In genomic region chr1:38862213-38862612, GRCm38 (mm10) we compare ENCODE assay signal across 9 mouse cellular contexts. TPM values are rescaled to one million over a fixed set of nuclear protein-coding genes. Genes with fewer than 3 reads are reported as not detected.
A peak's percentile ranks its signal among the peaks of the same experiment; 100 is the strongest.
DNase-seq lines count a peak whose midpoint lies in the region; ATAC-seq and TF ChIP-seq lines count a peak whose summit lies in the region.
"Had no signal": no experiment of that assay in that cellular context is flagged by ENCODE, and none has a peak within 500 bp of the region (broad histone marks: within the 10 kb centered on the region; RNA-seq: fewer than 3 reads in every experiment).

No protein-coding gene starts in this region.

- no peak for TF ChIP-seq POLR2A in brain, embryonic 14.5 days (IDR thresholded peaks at IDR 0.05; ENCODE audit: borderline replicate concordance, extremely low read depth, insufficient read depth, insufficient read length, poor library complexity, severe bottlenecking)

- ATAC-seq in forebrain, postnatal 0 days: no peak
- ATAC-seq in forebrain, embryonic 15.5 days (replicated peaks): no peak
- no peak for ATAC-seq in midbrain, embryonic 14.5 days (ENCODE audit: low FRiP score, low TSS enrichment)
- ATAC-seq in midbrain, embryonic 13.5 days: no peak
- ATAC-seq in megakaryocyte-erythroid progenitor cell, adult 5-6 weeks (replicated peaks; ENCODE audit: low FRiP score, low TSS enrichment, poor library complexity, severe bottlenecking): no peak

- no peak overlapping the region for H3K27ac ChIP-seq in forebrain, postnatal 0 days (ENCODE audit: low read depth, low read length)
- H3K27ac ChIP-seq in forebrain, embryonic 15.5 days (replicated peaks): no peak overlapping the region
- no peak overlapping the region for H3K27ac ChIP-seq in midbrain, embryonic 14.5 days (replicated peaks; ENCODE audit: low read depth, low read length)
- H3K27ac ChIP-seq in midbrain, embryonic 13.5 days: no peak overlapping the region
- H3K27ac ChIP-seq: stomach, embryonic 15.5 days had no signal

- peaks cover 34% of the 10 kb centered on the region for H3K36me3 ChIP-seq in forebrain, postnatal 0 days (ENCODE audit: insufficient read depth)
- H3K36me3 ChIP-seq in forebrain, embryonic 15.5 days: peaks cover 28% of the 10 kb centered on the region
- peaks cover 36% of the 10 kb centered on the region for H3K36me3 ChIP-seq in midbrain, embryonic 14.5 days (ENCODE audit: control insufficient read depth, insufficient read depth, low read length)
- H3K36me3 ChIP-seq in midbrain, embryonic 13.5 days: peaks cover 40% of the 10 kb centered on the region
- H3K36me3 ChIP-seq: stomach, embryonic 15.5 days had no signal

- WGBS in forebrain, postnatal 0 days: 13% methylated on average over 4 of the region's 4 CpGs
- WGBS in forebrain, embryonic 15.5 days: 14% methylated on average over 4 of the region's 4 CpGs
- 13% methylated on average over 4 of the region's 4 CpGs for WGBS in midbrain, embryonic 14.5 days
- WGBS in midbrain, embryonic 13.5 days: 19% methylated on average over 4 of the region's 4 CpGs

- no peaks in the 10 kb centered on the region for H3K9me3 ChIP-seq in forebrain, postnatal 0 days (ENCODE audit: low read length)
- H3K9me3 ChIP-seq in forebrain, embryonic 15.5 days: no peaks in the 10 kb centered on the region
- no peaks in the 10 kb centered on the region for H3K9me3 ChIP-seq in midbrain, embryonic 14.5 days (ENCODE audit: control insufficient read depth, low read length)
- H3K9me3 ChIP-seq in midbrain, embryonic 13.5 days: no peaks in the 10 kb centered on the region
- H3K9me3 ChIP-seq: stomach, embryonic 15.5 days had no signal

- no peaks in the 10 kb centered on the region for H3K27me3 ChIP-seq in forebrain, postnatal 0 days (ENCODE audit: insufficient read depth, low read length)
- H3K27me3 ChIP-seq in forebrain, embryonic 15.5 days: no peaks in the 10 kb centered on the region
- no peaks in the 10 kb centered on the region for H3K27me3 ChIP-seq in midbrain, embryonic 14.5 days (ENCODE audit: control insufficient read depth, insufficient read depth, low read length)
- H3K27me3 ChIP-seq in midbrain, embryonic 13.5 days: no peaks in the 10 kb centered on the region
- H3K27me3 ChIP-seq: stomach, embryonic 15.5 days had no signal

- DNase-seq in forebrain, postnatal 0 days: peak; percentile 37
- DNase-seq in midbrain, embryonic 14.5 days: peak; percentile 36
- DNase-seq in brain, embryonic 14.5 days (ENCODE audit: low read depth): peak; percentile 48
- peak; percentile 66 to 75 for DNase-seq in layer of hippocampus, postnatal 10 days (ENCODE audit: low spot score in 2 of 2)
- peak; percentile 62 for DNase-seq in right cerebral cortex, postnatal 4 days

- no peak overlapping the region for H3K4me2 ChIP-seq in forebrain, postnatal 0 days (ENCODE audit: low read depth)
- no peak overlapping the region for H3K4me2 ChIP-seq in forebrain, embryonic 15.5 days (replicated peaks)
- no peak overlapping the region for H3K4me2 ChIP-seq in midbrain, embryonic 14.5 days (ENCODE audit: low read length)
- H3K4me2 ChIP-seq in midbrain, embryonic 13.5 days (replicated peaks): no peak overlapping the region
- H3K4me2 ChIP-seq: stomach, embryonic 15.5 days had no signal

- TF ChIP-seq CTCF in forebrain, postnatal 0 days (IDR thresholded peaks at IDR 0.05; ENCODE audit: low read depth): peak; percentile 60
- peak; percentile 58 for TF ChIP-seq CTCF in brain, embryonic 14.5 days (IDR thresholded peaks at IDR 0.05; ENCODE audit: borderline replicate concordance, extremely low read depth, insufficient read depth, insufficient read length)

- H3K4me1 ChIP-seq in forebrain, postnatal 0 days (ENCODE audit: insufficient read depth): no peaks in the 10 kb centered on the region
- H3K4me1 ChIP-seq in forebrain, embryonic 15.5 days: no peaks in the 10 kb centered on the region
- no peaks in the 10 kb centered on the region for H3K4me1 ChIP-seq in midbrain, embryonic 14.5 days (ENCODE audit: control insufficient read depth, insufficient read depth, low read length)
- peaks cover 9% of the 10 kb centered on the region for H3K4me1 ChIP-seq in midbrain, embryonic 13.5 days (replicated peaks)
- H3K4me1 ChIP-seq: stomach, embryonic 15.5 days had no signal

- no peak overlapping the region for H3K9ac ChIP-seq in forebrain, postnatal 0 days
- H3K9ac ChIP-seq in forebrain, embryonic 15.5 days (replicated peaks): no peak overlapping the region
- no peak overlapping the region for H3K9ac ChIP-seq in midbrain, embryonic 14.5 days (replicated peaks; ENCODE audit: low read length)
- no peak overlapping the region for H3K9ac ChIP-seq in midbrain, embryonic 13.5 days (replicated peaks)
- H3K9ac ChIP-seq: stomach, embryonic 15.5 days had no signal

- no peak overlapping the region for H3K4me3 ChIP-seq in forebrain, postnatal 0 days (ENCODE audit: low read depth, low read length)
- H3K4me3 ChIP-seq in forebrain, embryonic 15.5 days: no peak overlapping the region
- no peak overlapping the region for H3K4me3 ChIP-seq in midbrain, embryonic 14.5 days (replicated peaks; ENCODE audit: low read depth, low read length)
- no peak overlapping the region for H3K4me3 ChIP-seq in midbrain, embryonic 13.5 days (replicated peaks)
- H3K4me3 ChIP-seq: stomach, embryonic 15.5 days had no signal

RNA-seq across cellular contexts. Expression of gene Lonrf2, which starts 25.7 kb away (rescaled TPM):
- 103 and 143 TPM in 2 replicates for total RNA-seq in forebrain, postnatal 0 days (2014; rRNA removed)
- polyA plus RNA-seq in forebrain, postnatal 0 days (2015; fragmentation: Nextera tagmentation; extraction: Ambion mirVana): 13.8 and 21.9 TPM in 2 replicates
- 12.6 and 13.3 TPM in 2 replicates for polyA plus RNA-seq in forebrain, embryonic 15.5 days (2015; fragmentation: Nextera tagmentation; extraction: Ambion mirVana)
- polyA plus RNA-seq in midbrain, embryonic 14.5 days (2014; fragmentation: Nextera tagmentation; extraction: Ambion mirVana): 21.4 and 28.1 TPM in 2 replicates
- 12.5 and 14.1 TPM in 2 replicates for polyA plus RNA-seq in midbrain, embryonic 13.5 days (2015; fragmentation: Nextera tagmentation; extraction: Ambion mirVana)
- 51.9 and 73.3 TPM in 2 replicates for polyA plus RNA-seq in brain, embryonic 14.5 days (2012; rRNA removed)
- total RNA-seq in layer of hippocampus, postnatal 10 days (2021): 100 to 1,000 TPM; 122 TPM
- 0.79 and 2.3 TPM in 2 replicates for total RNA-seq in megakaryocyte-erythroid progenitor cell, adult 5-6 weeks (2014; fragmentation: Nextera tagmentation)
- 0.30 and 1.8 TPM in 2 replicates for total RNA-seq in megakaryocyte-erythroid progenitor cell, adult 5-6 weeks (2017)

RNA-seq across cellular contexts. Expression of gene Chst10, which starts 35.7 kb away (rescaled TPM):
- 79.3 and 85.2 TPM in 2 replicates for total RNA-seq in forebrain, postnatal 0 days (2014; rRNA removed)
- 60.1 and 71.7 TPM in 2 replicates for polyA plus RNA-seq in forebrain, postnatal 0 days (2015; fragmentation: Nextera tagmentation; extraction: Ambion mirVana)
- 50.7 and 50.9 TPM in 2 replicates for polyA plus RNA-seq in forebrain, embryonic 15.5 days (2015; fragmentation: Nextera tagmentation; extraction: Ambion mirVana)
- 64.3 and 67.7 TPM in 2 replicates for polyA plus RNA-seq in midbrain, embryonic 14.5 days (2014; fragmentation: Nextera tagmentation; extraction: Ambion mirVana)
- polyA plus RNA-seq in midbrain, embryonic 13.5 days (2015; fragmentation: Nextera tagmentation; extraction: Ambion mirVana): 45.9 and 46.6 TPM in 2 replicates
- 18.8 and 38.2 TPM in 2 replicates for polyA plus RNA-seq in brain, embryonic 14.5 days (2012; rRNA removed)
- total RNA-seq in layer of hippocampus, postnatal 10 days (2021): 10 to 100 TPM; 53.0 to 58.5 TPM
- 10.0 and 12.8 TPM in 2 replicates for total RNA-seq in megakaryocyte-erythroid progenitor cell, adult 5-6 weeks (2014; fragmentation: Nextera tagmentation)
- 1.2 and 1.4 TPM in 2 replicates for total RNA-seq in megakaryocyte-erythroid progenitor cell, adult 5-6 weeks (2017)
